Mouse (Mus musculus): ENCODE results near the gene Lats2.

Gene Lats2

GRCm38 (mm10) chr14:57699461-57699970 is 58.7 kb downstream of the Lats2 start:
- in situ Hi-C loops (cut with MboI; ENCODE audit: unreplicated experiment in 2 of 2), result loop anchor here in 1 of 2 experiments (25.0 kb wide), 2 partner anchors 338 to 1013 kb away; no protein-coding TSS in a partner anchor

GRCm38 (mm10) chr14:57699016-57699415 is 59.2 kb downstream of the Lats2 start:
- in situ Hi-C loops (cut with MboI; ENCODE audit: unreplicated experiment in 2 of 2), result loop anchor here in 1 of 2 experiments (25.0 kb wide), 2 partner anchors 338 to 1013 kb away; no protein-coding TSS in a partner anchor

GRCm38 (mm10) chr14:57696066-57696465 is 62.1 kb downstream of the Lats2 start:
- in situ Hi-C loops (cut with MboI; ENCODE audit: unreplicated experiment in 2 of 2), result loop anchor here in 1 of 2 experiments (25.0 kb wide), 2 partner anchors 341 to 1016 kb away; no protein-coding TSS in a partner anchor

GRCm38 (mm10) chr14:57695550-57695949 is 62.6 kb downstream of the Lats2 start:
- in situ Hi-C loops (cut with MboI; ENCODE audit: unreplicated experiment in 2 of 2), result loop anchor here in 1 of 2 experiments (25.0 kb wide), 2 partner anchors 342 to 1017 kb away; no protein-coding TSS in a partner anchor

- in situ Hi-C loops (cut with MboI; ENCODE audit: unreplicated experiment in 2 of 2), result loop anchor here in 1 of 2 experiments (25.0 kb wide), 2 partner anchors 343 to 1018 kb away; no protein-coding TSS in a partner anchor
Observed at GRCm38 (mm10) chr14:57694246-57694645, 63.9 kb downstream of the Lats2 start.

GRCm38 (mm10) chr14:57692517-57693130 is 65.6 kb downstream of the Lats2 start:
- in situ Hi-C loops (cut with MboI; ENCODE audit: unreplicated experiment in 2 of 2), result loop anchor here in 1 of 2 experiments (25.0 kb wide), 2 partner anchors 345 to 1020 kb away; no protein-coding TSS in a partner anchor

GRCm38 (mm10) chr14:57691316-57691715 is 66.9 kb downstream of the Lats2 start:
- in situ Hi-C loops (cut with MboI; ENCODE audit: unreplicated experiment in 2 of 2), result loop anchor here in 1 of 2 experiments (25.0 kb wide), 2 partner anchors 346 to 1021 kb away; no protein-coding TSS in a partner anchor

GRCm38 (mm10) chr14:57690681-57691080 is 67.5 kb downstream of the Lats2 start:
- in situ Hi-C loops (cut with MboI; ENCODE audit: unreplicated experiment in 2 of 2), result loop anchor here in 1 of 2 experiments (25.0 kb wide), 2 partner anchors 347 to 1022 kb away; no protein-coding TSS in a partner anchor

GRCm38 (mm10) chr14:57688066-57688465 is 70.1 kb downstream of the Lats2 start:
- in situ Hi-C loops (cut with MboI; ENCODE audit: unreplicated experiment in 2 of 2), result loop anchor here (10.0 to 25.0 kb wide), 5 partner anchors 107 to 1427 kb away; partner anchors contain the start of genes Mrpl57 (in 2 of the 2), Ska3 (in 2 of the 2) and Sap18 (in 1 of the 2)

- in situ Hi-C loops (cut with MboI; ENCODE audit: unreplicated experiment in 2 of 2), result loop anchor here (10.0 to 25.0 kb wide), 5 partner anchors 107 to 1427 kb away; partner anchors contain the start of genes Mrpl57 (in 2 of the 2), Ska3 (in 2 of the 2) and Sap18 (in 1 of the 2)
Observed at GRCm38 (mm10) chr14:57687441-57687840, 70.7 kb downstream of the Lats2 start.

GRCm38 (mm10) chr14:57686647-57687046 is 71.5 kb downstream of the Lats2 start:
- in situ Hi-C loops (cut with MboI; ENCODE audit: unreplicated experiment in 2 of 2), result loop anchor here (10.0 to 25.0 kb wide), 5 partner anchors 108 to 1428 kb away; partner anchors contain the start of genes Mrpl57 (in 2 of the 2), Ska3 (in 2 of the 2) and Sap18 (in 1 of the 2)

GRCm38 (mm10) chr14:57684579-57684978 is 73.6 kb downstream of the Lats2 start:
- in situ Hi-C loops (cut with MboI; ENCODE audit: unreplicated experiment in 2 of 2), result loop anchor here (5.0 to 25.0 kb wide), 8 partner anchors 110 to 1430 kb away; partner anchors contain the start of genes Mrpl57 (in 2 of the 2), Ska3 (in 2 of the 2) and Sap18 (in 1 of the 2)

GRCm38 (mm10) chr14:57682751-57683150 is 75.4 kb downstream of the Lats2 start:
- in situ Hi-C loops (cut with MboI; ENCODE audit: unreplicated experiment in 2 of 2), result loop anchor here (5.0 to 25.0 kb wide), 8 partner anchors 112 to 1432 kb away; partner anchors contain the start of genes Mrpl57 (in 2 of the 2), Ska3 (in 2 of the 2) and Sap18 (in 1 of the 2)

- in situ Hi-C loops (cut with MboI; ENCODE audit: unreplicated experiment in 2 of 2), result loop anchor here (5.0 to 25.0 kb wide), 9 partner anchors 115 to 1435 kb away; partner anchors contain the start of genes Mrpl57 (in 2 of the 2), Ska3 (in 2 of the 2) and Sap18 (in 1 of the 2)
Observed at GRCm38 (mm10) chr14:57679958-57680535, 78.1 kb downstream of the Lats2 start.

- in situ Hi-C loops (cut with MboI; ENCODE audit: unreplicated experiment in 2 of 2), result loop anchor here (10.0 to 25.0 kb wide), 3 partner anchors 305 to 1033 kb away; no protein-coding TSS in a partner anchor
Observed at GRCm38 (mm10) chr14:57679523-57679922, 78.7 kb downstream of the Lats2 start.

- in situ Hi-C loops (cut with MboI; ENCODE audit: unreplicated experiment in 2 of 2), result loop anchor here (10.0 to 25.0 kb wide), 3 partner anchors 301 to 1037 kb away; no protein-coding TSS in a partner anchor
Observed at GRCm38 (mm10) chr14:57675481-57675880, 82.7 kb downstream of the Lats2 start.

- in situ Hi-C loops (cut with MboI; ENCODE audit: unreplicated experiment in 2 of 2), result loop anchor here in 1 of 2 experiments (25.0 kb wide), 1 partner anchor 1922 kb away; the partner anchor contains the start of gene Cdadc1
Observed at GRCm38 (mm10) chr14:57665628-57665950, 92.6 kb downstream of the Lats2 start.

- in situ Hi-C loops (cut with MboI; ENCODE audit: unreplicated experiment in 2 of 2), result loop anchor here in 1 of 2 experiments (25.0 kb wide), 1 partner anchor 1922 kb away; the partner anchor contains the start of gene Cdadc1
Observed at GRCm38 (mm10) chr14:57664822-57665627, 93.2 kb downstream of the Lats2 start, which contains the start of gene Xpo4. Xpo4 (minus strand) TSS chr14:57665430.

- in situ Hi-C loops (cut with MboI; ENCODE audit: unreplicated experiment in 2 of 2), result loop anchor here in 1 of 2 experiments (25.0 kb wide), 1 partner anchor 1923 kb away; the partner anchor contains the start of gene Cdadc1
Observed at GRCm38 (mm10) chr14:57664311-57664821, 93.8 kb downstream of the Lats2 start.

Data from v-Abl transformed pro-B cells (cell line).